Mouse (Mus musculus): ENCODE data around the gene Nol9. TPM values are rescaled to one million over a fixed set of nuclear protein-coding genes. Genes with fewer than 3 reads are reported as not detected.
"Not testable (repeated sequence)": the region's sequence is repeated elsewhere in the genome, so short reads cannot be mapped to it uniquely, and the experiment has no call there.

The Nol9 gene
- total RNA-seq, 2 experiments from 2014 or later = 16.4 to 19.2 TPM

DNA sequence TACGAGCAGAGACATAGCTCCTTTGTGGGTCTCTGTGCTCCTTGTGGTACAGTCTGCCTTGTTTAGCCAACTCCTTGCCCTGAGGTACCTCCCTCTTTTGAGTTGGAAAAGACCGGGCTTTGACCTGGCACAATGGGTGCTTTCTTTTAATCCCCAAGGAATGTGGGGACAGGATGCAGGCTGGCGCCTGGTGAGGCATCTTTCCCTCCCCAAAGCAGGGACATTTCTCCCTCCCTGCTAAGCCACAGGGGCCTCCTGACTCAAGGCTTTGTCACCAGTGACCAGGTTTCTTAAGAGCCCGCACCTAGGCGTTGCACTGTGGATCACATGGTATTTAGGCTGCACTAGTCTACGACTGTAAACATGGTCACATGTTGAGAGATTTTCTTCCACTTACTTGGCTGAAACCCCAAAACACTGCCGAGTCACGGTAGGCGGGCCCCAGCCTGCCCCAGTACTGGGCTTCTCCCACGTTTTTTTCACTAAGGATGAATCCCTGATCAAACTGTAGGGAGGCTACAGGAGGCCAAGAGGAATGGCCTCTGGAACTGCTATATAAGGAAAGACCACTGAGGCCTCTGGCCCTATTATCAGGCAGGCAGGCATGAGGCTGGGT is 28.9 kb upstream of the Nol9 start:
- DNase-seq (ENCODE audit: low spot score in 2 of 2) = peak in 1 of 2 experiments; percentile 38

DNA sequence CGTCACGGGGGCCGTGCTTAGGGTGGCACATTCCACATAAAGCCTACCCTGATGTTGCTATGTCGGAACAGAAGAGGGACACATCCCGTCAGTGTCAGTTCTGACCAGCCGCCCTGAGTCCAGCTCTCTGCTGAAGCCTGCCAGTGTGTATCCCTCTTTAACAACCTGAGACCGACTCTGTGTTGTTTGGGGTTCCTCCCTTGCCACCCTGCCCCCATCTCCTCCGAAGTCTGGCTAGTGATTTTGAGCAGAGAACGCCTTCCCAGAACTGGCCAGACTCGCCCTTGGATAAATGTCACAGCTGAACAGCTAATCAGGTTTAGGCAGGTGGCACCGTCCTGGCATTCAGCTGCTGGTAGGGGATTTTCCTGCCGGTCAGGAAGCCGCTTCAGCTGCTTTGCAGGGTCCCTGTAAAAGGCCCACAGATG is 28.4 kb upstream of the Nol9 start:
- no peak for DNase-seq (ENCODE audit: low spot score in 2 of 2)

DNA sequence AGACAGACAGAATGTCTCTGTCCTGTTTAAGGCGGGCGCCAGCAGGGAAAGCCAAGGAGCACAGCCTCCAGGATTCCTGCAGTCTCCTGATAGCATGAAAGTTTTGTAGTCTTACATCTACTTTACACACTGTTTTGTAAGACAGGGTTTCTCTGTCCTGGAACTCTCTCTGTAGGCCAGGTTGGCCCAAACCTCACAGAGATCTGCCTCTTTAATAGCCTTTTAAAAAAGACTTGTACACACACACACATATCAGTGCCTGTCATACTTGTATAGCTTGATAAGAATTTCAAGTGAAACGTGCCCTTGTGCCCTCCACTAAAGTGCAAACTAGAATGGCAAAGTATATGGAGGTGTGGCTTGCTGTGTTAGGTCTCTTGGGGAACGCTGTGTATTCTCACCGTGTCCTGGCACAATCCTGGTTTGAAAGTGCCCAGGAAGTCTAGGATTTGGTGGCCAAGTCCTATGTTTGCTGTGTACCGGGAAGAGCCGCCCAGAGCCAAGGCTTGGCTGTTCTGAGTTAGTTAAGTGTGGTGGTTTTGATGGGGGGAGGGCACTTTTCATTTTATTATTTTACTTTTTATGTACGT is 27.9 kb upstream of the Nol9 start:
- no peak for DNase-seq (ENCODE audit: low spot score in 2 of 2)

DNA sequence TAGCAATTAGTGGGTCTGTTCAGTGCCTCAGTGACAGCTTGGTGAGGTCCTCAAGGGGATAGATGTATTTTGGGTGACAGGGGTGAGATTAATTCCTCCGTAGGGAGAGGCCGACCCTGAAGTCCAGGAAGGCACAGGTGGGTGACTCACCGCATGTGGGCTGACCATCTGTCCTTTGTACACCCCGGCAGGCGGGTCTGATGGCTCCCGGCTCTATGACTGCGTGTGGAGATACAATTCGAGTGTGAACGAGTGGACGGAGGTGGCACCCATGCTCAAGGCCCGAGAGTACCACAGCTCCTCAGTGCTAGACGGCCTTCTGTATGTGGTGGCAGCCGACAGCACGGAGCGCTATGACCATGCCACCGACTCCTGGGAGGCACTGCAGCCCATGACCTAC is 27.0 kb upstream of the Nol9 start:
- DNase-seq (ENCODE audit: low spot score in 2 of 2) = no peak

DNA sequence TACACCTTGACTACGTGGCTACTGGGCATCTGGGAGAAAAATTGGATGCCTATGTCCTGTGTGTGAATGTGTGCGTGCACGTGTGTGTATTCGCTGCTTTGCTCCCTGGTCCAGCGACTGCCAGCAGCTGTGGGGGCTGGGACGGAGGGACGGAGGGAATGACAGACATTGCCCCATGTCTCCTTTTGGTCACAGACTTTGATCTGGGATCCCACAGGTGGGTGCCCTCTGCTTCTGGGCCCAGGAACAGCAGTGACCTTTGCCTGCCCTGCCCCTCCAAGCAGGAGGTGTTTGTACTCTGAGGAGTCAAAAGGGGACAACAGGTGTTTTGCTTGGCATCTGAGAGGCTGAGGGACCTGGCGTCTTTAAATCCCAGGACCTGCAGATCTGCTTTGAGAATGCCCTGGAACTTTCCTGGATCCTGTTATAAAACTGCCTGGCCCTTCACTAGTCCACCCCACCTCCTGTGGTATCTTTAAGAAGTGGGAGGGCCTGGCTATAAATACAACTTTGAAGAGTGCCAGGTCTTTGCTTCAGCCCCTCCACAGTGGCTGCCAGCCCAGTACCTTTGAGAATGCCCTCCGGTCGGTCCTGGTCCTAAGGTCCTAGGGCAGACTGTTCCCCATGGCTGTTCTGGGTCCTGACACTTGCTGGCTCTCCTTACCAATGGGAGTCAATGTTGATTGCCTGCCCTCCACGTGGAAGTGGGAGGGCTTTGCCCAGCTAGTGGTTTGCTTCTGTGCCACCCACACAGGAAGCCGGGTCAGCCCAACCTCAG is 25.9 kb upstream of the Nol9 start:
- no peak for DNase-seq (ENCODE audit: low spot score in 2 of 2)

DNA sequence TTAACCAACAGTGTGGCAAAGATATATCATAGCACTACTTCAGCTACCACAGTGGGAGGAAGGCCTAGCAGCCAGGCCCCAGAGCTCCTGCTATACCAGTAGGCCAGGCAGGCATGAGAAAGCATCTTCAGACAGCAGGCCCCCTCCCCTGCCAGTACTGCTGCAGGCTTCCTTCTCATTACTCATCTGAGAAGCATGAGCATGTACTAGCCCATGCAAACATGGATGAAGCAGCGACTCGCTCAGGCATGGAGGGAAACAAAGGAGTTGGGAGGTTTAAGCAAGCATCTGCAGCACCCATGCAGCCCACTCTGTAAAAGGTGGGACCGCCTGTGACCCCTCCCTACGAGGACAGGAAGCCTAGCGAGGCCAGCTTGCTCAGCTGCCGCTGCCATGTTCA is 20.0 kb upstream of the Nol9 start:
- DNase-seq (ENCODE audit: low spot score in 2 of 2) = no peak

DNA sequence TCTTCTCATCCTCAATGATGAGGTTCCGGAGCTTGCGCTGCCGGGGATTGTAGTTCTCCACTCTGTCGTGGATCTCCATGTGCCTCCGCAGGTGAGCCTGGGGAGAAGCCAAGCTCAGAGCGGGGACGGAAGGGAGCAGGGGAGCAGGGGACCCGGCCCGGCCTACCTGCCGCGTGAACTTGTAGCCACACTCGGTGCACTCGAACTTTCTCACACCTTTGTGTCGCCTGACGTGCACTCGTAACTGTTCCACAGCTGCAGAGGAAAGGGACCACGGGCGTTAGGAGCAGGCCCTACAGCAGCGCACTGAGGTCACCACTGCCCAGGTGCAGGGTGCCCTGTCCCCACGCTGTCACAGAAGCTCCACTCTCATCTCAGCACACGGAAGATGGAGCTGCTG is 19.1 kb upstream of the Nol9 start:
- no peak for DNase-seq (ENCODE audit: low spot score in 2 of 2)

GRCm38 (mm10) chr4:152021568-152022097 is 17.5 kb upstream of the Nol9 start:
- DNase-seq (ENCODE audit: low spot score in 2 of 2) = no peak

- peak in 1 of 2 experiments; percentile 16 for DNase-seq (ENCODE audit: low spot score in 2 of 2)
These were observed 16.6 kb upstream of the Nol9 start for GRCm38 (mm10) chr4:152022506-152022905.

DNA sequence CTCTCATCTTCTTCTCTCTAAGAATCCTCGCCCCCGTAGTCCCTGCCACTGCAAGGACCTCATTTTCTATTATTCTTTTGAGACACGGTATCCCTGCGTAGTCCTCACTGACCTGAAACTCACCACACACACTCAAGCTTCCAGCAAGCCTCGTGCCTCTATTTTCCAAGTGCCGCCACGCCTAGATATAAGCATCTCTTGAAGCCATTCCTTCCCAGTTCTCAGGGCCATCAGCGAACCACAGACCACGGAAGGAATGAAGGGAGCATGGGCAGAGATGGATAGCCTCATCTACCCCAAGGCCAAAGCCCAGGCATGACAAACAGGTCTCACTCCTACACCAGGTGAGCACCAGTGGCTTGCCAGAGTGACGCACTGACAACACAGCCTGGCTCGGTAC is 14.6 kb upstream of the Nol9 start:
- DNase-seq (ENCODE audit: low spot score in 2 of 2) = no peak

DNA sequence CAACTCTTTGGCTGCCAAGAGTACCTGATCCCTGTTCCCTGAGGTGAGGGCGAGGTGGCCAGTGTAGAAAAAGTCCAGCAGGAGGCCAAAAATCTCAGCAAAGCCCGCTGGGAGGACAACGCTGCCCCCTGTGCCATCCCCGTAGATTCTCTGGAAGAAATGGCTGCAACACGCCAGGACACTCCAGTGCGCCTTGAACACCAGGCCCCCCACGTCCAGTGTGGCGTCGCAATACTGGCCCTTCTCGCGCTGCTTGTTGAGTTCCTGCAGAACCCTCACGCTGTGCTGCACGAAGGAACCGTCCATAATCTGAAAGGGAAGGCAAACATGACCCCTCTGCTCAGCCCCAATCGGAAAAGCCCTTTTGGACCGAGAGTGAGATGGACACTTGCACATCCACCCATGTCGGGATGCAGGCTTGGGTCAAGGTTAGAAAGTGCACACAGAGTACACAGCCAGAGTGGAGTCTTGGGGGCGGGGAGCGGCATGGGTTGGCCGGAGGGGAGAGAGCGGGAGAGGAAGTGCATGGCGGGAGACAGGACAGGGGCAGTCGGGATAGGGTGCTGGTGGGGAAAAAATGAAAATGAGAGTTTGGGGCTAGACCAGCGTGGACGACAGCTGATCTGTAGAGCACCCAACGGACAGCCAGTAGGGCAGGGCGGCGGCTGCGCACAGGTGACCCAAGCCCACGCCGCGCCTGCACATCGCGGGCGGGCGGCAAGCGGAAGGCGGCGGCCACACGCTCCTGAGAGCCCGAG is 12.2 kb upstream of the Nol9 start:
- DNase-seq (ENCODE audit: low spot score in 2 of 2) = no peak

GRCm38 (mm10) chr4:152027524-152027923 is 11.6 kb upstream of the Nol9 start, which contains the start of gene Zbtb48:
Gene Zbtb48 (minus strand): TSS chr4:152027671.
- peak; percentile 92 to 97 for DNase-seq (ENCODE audit: low spot score in 2 of 2)

- DNase-seq (ENCODE audit: low spot score in 2 of 2) = no peak
These were observed 10.7 kb upstream of the Nol9 start for GRCm38 (mm10) chr4:152028456-152028855.

DNA sequence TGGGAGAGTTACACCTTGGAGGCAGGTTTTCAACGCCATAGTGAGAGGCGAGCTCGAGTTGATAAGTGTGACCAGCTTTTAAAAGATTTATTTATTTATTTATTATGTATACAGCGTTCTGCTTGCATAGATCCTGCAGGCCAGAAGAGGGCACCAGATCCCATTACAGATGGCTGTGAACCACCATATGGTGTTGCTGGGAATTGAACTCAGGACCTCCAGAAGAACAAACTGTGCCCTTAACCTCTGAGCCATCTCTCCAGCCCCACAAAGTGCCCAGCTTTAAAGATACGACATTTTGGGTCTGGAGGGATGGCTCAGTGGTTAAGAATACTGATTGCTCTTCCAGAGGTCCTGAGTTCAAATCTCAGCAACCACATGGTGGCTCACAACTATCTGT is 10.0 kb upstream of the Nol9 start:
- DNase-seq (ENCODE audit: low spot score in 2 of 2) = no peak

DNA sequence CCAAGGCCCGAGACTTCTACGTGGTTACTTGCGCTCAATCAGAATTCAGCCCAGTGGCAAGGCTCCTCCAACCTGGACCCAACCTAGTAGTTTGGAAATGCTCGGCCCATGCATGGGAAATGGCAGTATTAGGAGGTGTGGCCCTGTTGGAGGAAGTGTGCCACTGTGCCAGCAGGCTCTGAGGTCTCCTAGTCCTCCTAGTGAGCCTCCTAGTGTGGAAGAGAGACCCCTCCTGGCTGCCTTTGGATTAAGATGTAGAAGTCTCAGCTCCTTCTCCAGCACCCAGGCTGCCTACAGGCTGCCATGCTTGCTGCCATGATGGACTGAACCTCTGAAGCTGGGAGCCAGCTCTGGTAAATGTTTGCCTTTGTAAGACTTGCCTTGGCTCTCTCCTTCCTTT is 9.1 kb upstream of the Nol9 start:
- no peak for DNase-seq (ENCODE audit: low spot score in 2 of 2)

- no peak for DNase-seq (ENCODE audit: low spot score in 2 of 2)
These were observed 6.2 kb upstream of the Nol9 start for GRCm38 (mm10) chr4:152032922-152033321.

DNA sequence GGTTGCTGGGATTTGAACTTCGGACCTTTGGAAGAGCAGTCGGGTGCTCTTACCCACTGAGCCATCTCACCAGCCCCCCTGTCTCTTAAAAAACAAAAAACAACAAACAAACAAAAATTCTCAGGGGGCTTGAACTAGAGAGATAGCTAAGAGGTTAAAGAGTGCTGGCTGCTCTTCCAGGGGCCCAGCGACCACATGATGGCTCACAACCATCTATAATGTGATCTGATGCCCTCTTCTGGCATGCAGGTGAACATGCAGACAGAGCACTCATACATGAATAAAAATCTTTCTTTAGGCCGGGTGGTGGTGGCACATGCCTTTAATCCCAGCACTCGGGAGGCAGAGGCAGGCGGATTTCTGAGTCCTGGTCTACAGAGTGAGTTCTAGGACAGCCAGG is 2.7 kb upstream of the Nol9 start:
- not testable (repeated sequence) for DNase-seq (ENCODE audit: low spot score in 2 of 2)

DNA sequence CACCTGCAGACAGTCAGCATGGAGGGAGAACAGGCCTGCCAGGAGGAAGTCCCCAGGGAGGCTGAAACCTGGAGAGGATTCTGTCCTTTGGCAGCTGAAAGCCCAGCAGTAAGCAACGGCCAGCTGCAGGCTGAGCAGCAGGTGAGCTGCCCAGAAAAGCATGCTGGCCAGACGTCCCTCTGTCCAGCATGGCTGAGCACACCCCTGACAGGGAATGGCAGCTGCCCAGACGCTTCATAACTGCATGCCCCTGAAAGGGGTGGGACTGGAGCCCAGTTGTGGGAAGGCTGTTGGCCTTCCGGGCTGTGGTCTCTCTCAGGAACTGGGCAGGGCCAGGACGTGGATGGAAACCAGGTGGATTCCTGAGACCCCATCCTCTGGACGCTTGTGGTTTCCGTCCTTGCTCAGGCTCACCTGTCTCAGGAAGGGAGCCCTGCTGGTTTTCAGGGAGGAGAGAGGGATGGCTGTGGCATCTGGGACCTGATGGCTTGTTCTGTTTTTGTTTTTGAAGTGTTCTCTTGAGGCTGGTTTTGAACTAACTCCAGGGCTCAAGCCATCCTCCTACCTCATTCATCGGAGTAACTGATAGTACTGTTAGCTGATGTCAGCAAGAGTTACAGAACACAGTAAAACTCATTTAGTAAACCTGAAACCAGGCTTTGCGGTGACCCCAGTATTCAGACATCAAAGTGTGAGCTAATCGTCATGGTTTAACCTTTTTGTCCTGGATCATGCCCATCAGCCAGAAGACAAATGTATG is 716 bp upstream of the Nol9 start, which contains the start of gene Tas1r1:
TSS of gene Tas1r1 (minus strand) at position 344 of the 760 bp plus-strand sequence.
- DNase-seq (ENCODE audit: low spot score in 2 of 2) = no peak

DNA sequence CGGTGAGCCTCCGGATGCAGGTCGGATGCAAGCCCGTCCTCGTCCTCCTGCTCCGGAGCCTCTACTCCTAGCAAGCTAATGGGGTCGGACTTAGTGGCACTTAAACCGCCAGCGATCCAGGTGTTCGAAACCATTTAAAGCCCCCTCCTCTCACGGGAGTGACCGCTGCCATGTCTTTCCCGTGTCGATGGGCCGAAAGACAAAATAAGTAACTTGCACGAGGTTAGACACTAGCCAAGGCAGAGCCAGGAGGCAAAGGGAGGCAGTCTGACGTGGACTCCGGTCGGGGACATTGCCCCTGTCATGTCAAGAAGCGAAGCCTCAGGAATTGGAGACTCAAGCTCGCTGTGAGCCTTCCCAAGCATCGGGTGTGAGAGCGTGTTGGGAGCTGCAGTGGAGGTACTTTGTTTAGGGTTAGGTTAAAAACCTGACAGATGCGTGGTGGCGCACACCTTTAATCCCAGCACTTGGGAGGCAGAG is 750 bp downstream of the Nol9 start:
- DNase-seq (ENCODE audit: low spot score in 2 of 2) = no peak

DNA sequence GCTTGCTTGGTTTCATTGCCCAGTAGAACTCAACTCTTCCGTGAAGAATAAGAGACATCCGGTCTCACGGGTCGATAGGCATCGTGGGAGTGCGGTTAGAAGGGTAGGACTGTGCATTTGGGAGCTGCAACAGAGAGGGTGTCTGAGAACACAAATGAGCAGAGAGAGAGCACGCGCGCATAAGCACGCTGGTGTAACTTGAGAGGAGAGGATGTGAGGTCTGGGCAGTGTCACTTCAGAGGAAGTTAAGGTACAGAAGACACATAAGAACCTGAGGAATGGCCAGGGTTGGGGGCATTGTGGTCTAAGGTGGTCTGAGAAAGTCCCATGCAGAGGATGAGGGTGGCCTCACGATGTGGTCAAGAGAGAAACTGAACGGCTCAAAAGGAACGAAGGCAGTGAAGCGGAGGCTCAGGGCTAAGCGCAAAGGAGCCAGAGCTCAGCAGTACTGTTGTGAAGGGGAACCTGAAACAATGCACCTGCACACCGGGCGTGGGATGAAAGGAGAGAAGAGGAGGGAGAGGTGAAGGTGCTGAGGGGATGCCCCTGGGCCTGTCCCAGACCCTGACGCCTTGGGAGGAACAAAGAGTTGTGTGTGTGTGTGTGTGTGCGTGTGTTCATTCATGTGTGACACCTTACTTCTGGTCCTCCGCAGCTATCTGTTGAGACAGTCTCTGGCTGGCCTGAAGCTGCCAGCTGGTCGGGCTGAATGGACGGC is 3.0 kb downstream of the Nol9 start:
- DNase-seq (ENCODE audit: low spot score in 2 of 2) = no peak

Data from left cerebral cortex, adult 18-20 months (tissue).